ENCODE assay signal across 8 mouse cellular contexts in genomic region chr3:32616331-32617052, GRCm38 (mm10). TPM values are rescaled to one million over a fixed set of nuclear protein-coding genes. Genes with fewer than 3 reads are reported as not detected.
DNase-seq lines count a peak whose midpoint lies in the region; ATAC-seq and TF ChIP-seq lines count a peak whose summit lies in the region.

Gnb4 (minus strand) TSS chr3:32616585.

- 0 out of 2 replicates have a peak, but pooled peaks cover 5% of the 10 kb centered on the region for H3K27me3 ChIP-seq in forebrain, embryonic 12.5 days
- H3K27me3 ChIP-seq in lung, postnatal 0 days (replicated peaks; ENCODE audit: insufficient read depth, low read length) = no peaks in the 10 kb centered on the region

- no peaks in the 10 kb centered on the region for H3K36me3 ChIP-seq in forebrain, embryonic 12.5 days (replicated peaks)
- no peaks in the 10 kb centered on the region for H3K36me3 ChIP-seq in lung, postnatal 0 days (ENCODE audit: insufficient read depth, low read length)

- no peak within 1 kb of the TSS; the same call in 1 of the 2 replicates for H3K27ac ChIP-seq in forebrain, embryonic 12.5 days
- peak within 1 kb of the TSS; percentile 79; the same call in 1 of the 2 replicates for H3K27ac ChIP-seq in layer of hippocampus, adult 2 months
- peak within 1 kb of the TSS; percentile 88 for H3K27ac ChIP-seq in lung, postnatal 0 days (ENCODE audit: low read length)

- peak; percentile 50 to 54 for DNase-seq in adrenal gland, adult 18-20 months (ENCODE audit: low spot score in 2 of 2)
- DNase-seq in heart, postnatal 36 days = peak; percentile 59 to 62
- DNase-seq in layer of hippocampus, adult 2 months (ENCODE audit: low spot score in 2 of 2) = no peak
- DNase-seq in lung, postnatal 0 days (ENCODE audit: low spot score) = peak; percentile 45
- peak; percentile 29 for DNase-seq in ovary, postnatal 14 days (ENCODE audit: low spot score)
- peak; percentile 24 for DNase-seq in urinary bladder, postnatal 14 days (ENCODE audit: low spot score)

- no peaks in the 10 kb centered on the region for H3K9me3 ChIP-seq in forebrain, embryonic 12.5 days
- H3K9me3 ChIP-seq in lung, postnatal 0 days (ENCODE audit: low read length) = no peaks in the 10 kb centered on the region

- WGBS in forebrain, embryonic 12.5 days = under 1% methylated on average over 41 of the region's 83 CpGs
- WGBS in lung, postnatal 0 days = 2% methylated on average over 57 of the region's 83 CpGs

- peak within 1 kb of the TSS; percentile 75 for H3K4me3 ChIP-seq in forebrain, embryonic 12.5 days (replicated peaks)
- peak within 1 kb of the TSS; percentile 57 for H3K4me3 ChIP-seq in layer of hippocampus, adult 2 months
- peak within 1 kb of the TSS; percentile 67 for H3K4me3 ChIP-seq in lung, postnatal 0 days (ENCODE audit: low read depth, low read length)

- peak within 1 kb of the TSS; percentile 60 for H3K4me2 ChIP-seq in forebrain, embryonic 12.5 days
- H3K4me2 ChIP-seq in lung, postnatal 0 days (replicated peaks; ENCODE audit: low read depth, low read length) = peak within 1 kb of the TSS; percentile 71

- no peak for TF ChIP-seq EP300 in lung, postnatal 0 days (IDR thresholded peaks at IDR 0.05)

- peak within 1 kb of the TSS; percentile 65 for H3K9ac ChIP-seq in forebrain, embryonic 12.5 days
- H3K9ac ChIP-seq in lung, postnatal 0 days (replicated peaks; ENCODE audit: low read depth) = peak within 1 kb of the TSS; percentile 56

- intact Hi-C loops in heart, postnatal 36 days (cut with DNase I) = loop anchor here (5.0 kb wide), 1 partner anchor 41 kb away; no protein-coding TSS in a partner anchor

- 0 out of 2 replicates have a peak, but pooled peaks cover 6% of the 10 kb centered on the region for H3K4me1 ChIP-seq in forebrain, embryonic 12.5 days
- H3K4me1 ChIP-seq in lung, postnatal 0 days (ENCODE audit: insufficient read depth, low read depth, low read length) = peaks cover 5% of the 10 kb centered on the region; the same call in 1 of the 2 replicates

- ATAC-seq in CD4-positive, CD25-positive, alpha-beta regulatory T cell, adult 4 months = peak; percentile 60
- peak; percentile 91 for ATAC-seq in forebrain, embryonic 12.5 days (ENCODE audit: low FRiP score)
- ATAC-seq in lung, postnatal 0 days = peak; percentile 86

- TF ChIP-seq CTCF in layer of hippocampus, adult 2 months (conservative IDR thresholded peaks at IDR 0.05) = no peak
- TF ChIP-seq CTCF in lung, postnatal 0 days (IDR thresholded peaks at IDR 0.05) = no peak

RNA-seq across cellular contexts. Expression of gene Gnb4, which starts in this region (rescaled TPM):
- 10 to 100 TPM in 1 of 2 experiments, 1 to 10 TPM in 1; 9.5 to 11.0 TPM for polyA plus RNA-seq in CD4-positive, CD25-positive, alpha-beta regulatory T cell, adult 4 months (2017; shearing (Covaris generic))
- total RNA-seq in adrenal gland, adult 18-20 months (2021) = 10 to 100 TPM; 29.8 to 41.2 TPM
- 34.9 and 40.5 TPM in 2 replicates for polyA plus RNA-seq in forebrain, embryonic 12.5 days (2016; fragmentation: Nextera tagmentation; extraction: Ambion mirVana)
- 10 to 100 TPM; 15.7 to 16.2 TPM for total RNA-seq in heart, postnatal 36 days (2021)
- total RNA-seq in layer of hippocampus, adult 2 months (2021) = 10 to 100 TPM; 12.4 to 18.6 TPM
- polyA plus RNA-seq in lung, postnatal 0 days (2015; fragmentation: Nextera tagmentation; extraction: Ambion mirVana) = 109 and 114 TPM in 2 replicates

Comparison
In these comparisons a context has a peak if more than half of its experiments do, and no peak if none do; other contexts are left out.
1. DNase-seq: peak in adrenal gland, adult 18-20 months (2 of 2), heart, postnatal 36 days (2 of 2), lung, postnatal 0 days (single experiment), ovary, postnatal 14 days (single experiment) and urinary bladder, postnatal 14 days (single experiment); none in layer of hippocampus, adult 2 months (0 of 2).
2. Peak in every context shown above with its lines, with median percentiles within 50 percentile points of each other: ATAC-seq and H3K4me3 ChIP-seq.